Mouse (Mus musculus) heart, adult 9 months (tissue): ENCODE measurements around the gene Gif.

Source experiments
- DNase-seq, 2 experiments: peaks; one replicate each; pipeline ENCODE4 v3.0.0; 2022; ENCODE audit warnings: low spot score in 2 of 2

Gene Gif

GRCm38 (mm10) chr19:11794447-11794846, 47.1 kb downstream of the Gif start:
- DNase-seq: no peak

- DNase-seq: no peak
Measured at GRCm38 (mm10) chr19:11800531-11801315, 53.4 kb downstream of the Gif start.

GRCm38 (mm10) chr19:11804423-11804822, 57.1 kb downstream of the Gif start:
- DNase-seq: peak; percentile 19 to 61

- no peak for DNase-seq
Measured at GRCm38 (mm10) chr19:11807251-11807650, 59.9 kb downstream of the Gif start.

- DNase-seq: no peak
Measured at GRCm38 (mm10) chr19:11807822-11808221, 60.5 kb downstream of the Gif start.

- no peak for DNase-seq
Measured at GRCm38 (mm10) chr19:11808452-11808851, 61.1 kb downstream of the Gif start.

GRCm38 (mm10) chr19:11810003-11810758, 62.8 kb downstream of the Gif start:
- no peak for DNase-seq

- peak; percentile 36 to 55 for DNase-seq
Measured at GRCm38 (mm10) chr19:11810856-11811255, 63.5 kb downstream of the Gif start.

GRCm38 (mm10) chr19:11811688-11812365, 64.5 kb downstream of the Gif start:
- DNase-seq: no peak
